Mouse (Mus musculus) megakaryocyte, embryonic 14.5 days (primary cell): Measurements from ENCODE around the gene Fam163b.

ENCODE experiments used
- FLI1 ChIP-seq: IDR thresholded peaks from 2 replicates; pipeline ENCODE4 v1.6.1; 2012; ENCODE audit warnings: low read length, inconsistent platforms, mixed read lengths
- GATA1 ChIP-seq: IDR thresholded peaks from 3 replicates; pipeline ENCODE4 v1.6.1; 2012; ENCODE audit warnings: mixed read lengths, low read length, inconsistent platforms, borderline replicate concordance

GRCm38 (mm10) chr2:27183734-27184133, 41.4 kb upstream of the Fam163b start:
- no peak for TF ChIP-seq GATA1
- no peak for TF ChIP-seq FLI1
